Mouse (Mus musculus) lung, embryonic 16.5 days (tissue): ENCODE data around the gene D2hgdh. TPM values are rescaled to one million over a fixed set of nuclear protein-coding genes. Genes with fewer than 3 reads are reported as not detected.
"Not testable (repeated sequence)": the region's sequence is repeated elsewhere in the genome, so short reads cannot be mapped to it uniquely, and the experiment has no call there.

ENCODE experiments used
- ATAC-seq: fragments of 200-750 bp; cut with Nextera tagmentation; 2 replicates; pipeline ENCODE4 v1.8.0; 2017; ENCODE audit warnings: low read depth, mild to moderate bottlenecking, moderate library complexity
- H3K27ac ChIP-seq: fragments of 300-500 bp; sonication (generic); 2 replicates; pipeline ENCODE4 v1.5.1; 2014; ENCODE audit warnings: mild to moderate bottlenecking, control low read depth, low read length
- H3K27me3 ChIP-seq: fragments of 300-500 bp; sonication (generic); 2 replicates; pipeline ENCODE4 v1.6.1; 2014; ENCODE audit warnings: low read depth, low read length, mixed read lengths; ENCODE audit not compliant: control insufficient read depth, insufficient read depth
- H3K36me3 ChIP-seq: fragments of 300-500 bp; sonication (generic); 2 replicates; pipeline ENCODE4 v1.6.1; 2014; ENCODE audit warnings: low read length; ENCODE audit not compliant: control insufficient read depth, insufficient read depth
- H3K4me1 ChIP-seq: fragments of 300-500 bp; sonication (generic); replicated peaks from 2 replicates; pipeline ENCODE4 v1.6.1; 2014; ENCODE audit warnings: low read length, mixed read lengths; ENCODE audit not compliant: control insufficient read depth, insufficient read depth
- H3K4me2 ChIP-seq: fragments of 300-500 bp; sonication (generic); 2 replicates; pipeline ENCODE4 v1.6.1; 2014; ENCODE audit warnings: low read depth, low read length, control low read depth
- H3K4me3 ChIP-seq: fragments of 300-500 bp; sonication (generic); 2 replicates; pipeline ENCODE4 v1.5.1; 2014; ENCODE audit warnings: mild to moderate bottlenecking, low read length, control low read depth
- H3K9ac ChIP-seq: fragments of 300-500 bp; sonication (generic); 2 replicates; pipeline ENCODE4 v1.6.1; 2014; ENCODE audit warnings: low read length, control low read depth
- H3K9me3 ChIP-seq: fragments of 300-500 bp; sonication (generic); 2 replicates; pipeline ENCODE4 v1.6.1; 2016; ENCODE audit warnings: low read length; ENCODE audit not compliant: control insufficient read depth
- WGBS: fragments of 180-500 bp; shearing (Covaris S2); extraction: QIAGEN DNeasy Blood & Tissue Kit; methylation state at CpG from one replicate; pipeline ENCODE4 v1.1.7; 2014; 5-methylcytosine and 5-hydroxymethylcytosine counted together
- polyA plus RNA-seq: library from polyadenylated mRNA; unstranded; fragments of >200 nt; fragmentation: Nextera tagmentation; extraction: Ambion mirVana; gene quantifications from 2 replicates; pipeline ENCODE4 v1.2.1, GENCODE M21; 2015

D2hgdh gene
- polyA plus RNA-seq, 1 experiment from 2014 or later: 15.4 TPM

- H3K4me3 ChIP-seq, H3K36me3 ChIP-seq, H3K9me3 ChIP-seq, H3K4me1 ChIP-seq, H3K9ac ChIP-seq, H3K27ac ChIP-seq, ATAC-seq, H3K27me3 ChIP-seq, H3K4me2 ChIP-seq: not testable (repeated sequence)
- 20% methylated on average over 1 of the region's 1 CpGs for WGBS
These were observed 46.9 kb downstream of the D2hgdh start for GRCm38 (mm10) chr1:93871594-93872105.

GRCm38 (mm10) chr1:93874405-93874804 is 49.7 kb downstream of the D2hgdh start:
- not testable (repeated sequence) for ATAC-seq

GRCm38 (mm10) chr1:93881778-93882177 is 57.1 kb downstream of the D2hgdh start:
- peak; percentile 41; the same call in 1 of the 2 replicates for ATAC-seq
- H3K4me3 ChIP-seq: not testable (repeated sequence)
- no CpG with 5 or more reads among the region's 11 CpGs for WGBS

More at GRCm38 (mm10) chr1:93874405-93874804, 49.7 kb downstream of the D2hgdh start:
- not testable (repeated sequence) for H3K4me1 ChIP-seq, H3K27me3 ChIP-seq, H3K27ac ChIP-seq, H3K9me3 ChIP-seq, H3K4me2 ChIP-seq, H3K36me3 ChIP-seq, H3K9ac ChIP-seq, H3K4me3 ChIP-seq
- WGBS: 83% methylated on average over 10 of the region's 22 CpGs

GRCm38 (mm10) chr1:93890936-93891335 is 66.2 kb downstream of the D2hgdh start:
- not testable (repeated sequence) for H3K36me3 ChIP-seq

More at GRCm38 (mm10) chr1:93881778-93882177, 57.1 kb downstream of the D2hgdh start:
- H3K9me3 ChIP-seq, H3K27me3 ChIP-seq, H3K9ac ChIP-seq, H3K4me1 ChIP-seq, H3K4me2 ChIP-seq, H3K36me3 ChIP-seq, H3K27ac ChIP-seq: not testable (repeated sequence)

GRCm38 (mm10) chr1:93897395-93897794 is 72.7 kb downstream of the D2hgdh start:
- not testable (repeated sequence) for H3K27me3 ChIP-seq, H3K4me2 ChIP-seq, H3K4me1 ChIP-seq, H3K27ac ChIP-seq, H3K4me3 ChIP-seq, H3K9me3 ChIP-seq, ATAC-seq, H3K9ac ChIP-seq, H3K36me3 ChIP-seq
- no CpG with 5 or more reads among the region's 1 CpGs for WGBS

More at GRCm38 (mm10) chr1:93890936-93891335, 66.2 kb downstream of the D2hgdh start:
- H3K4me1 ChIP-seq, ATAC-seq, H3K27ac ChIP-seq, H3K9me3 ChIP-seq, H3K4me2 ChIP-seq, H3K27me3 ChIP-seq, H3K4me3 ChIP-seq, H3K9ac ChIP-seq: not testable (repeated sequence)
- WGBS: 40% methylated on average over 1 of the region's 1 CpGs

- H3K4me3 ChIP-seq, H3K9ac ChIP-seq, H3K4me1 ChIP-seq, H3K27ac ChIP-seq, H3K27me3 ChIP-seq, H3K9me3 ChIP-seq, H3K4me2 ChIP-seq, ATAC-seq, H3K36me3 ChIP-seq: not testable (repeated sequence)
- 26% methylated on average over 2 of the region's 5 CpGs for WGBS
These were observed 76.6 kb downstream of the D2hgdh start for GRCm38 (mm10) chr1:93901291-93901690.

Other genes with a start within 250 kb of the D2hgdh start
- 176 and 183 TPM in 2 replicates for gene Stk25, start 166.2 kb upstream of the D2hgdh start, polyA plus RNA-seq
- gene Bok, start 139.2 kb upstream of the D2hgdh start, polyA plus RNA-seq: 65.9 and 68.1 TPM in 2 replicates
- gene Atg4b, start 73.4 kb upstream of the D2hgdh start, polyA plus RNA-seq: 72.1 and 80.3 TPM in 2 replicates
- 47.2 and 49.7 TPM in 2 replicates for gene Thap4, start 70.0 kb upstream of the D2hgdh start, polyA plus RNA-seq
- gene Dtymk, start 23.0 kb upstream of the D2hgdh start, polyA plus RNA-seq: 231 and 238 TPM in 2 replicates
- 20.1 and 21.1 TPM in 2 replicates for gene Ing5, start 20.9 kb upstream of the D2hgdh start, polyA plus RNA-seq
- 0.11 and 0.16 TPM in 2 replicates for gene Gal3st2, start 36.4 kb downstream of the D2hgdh start, polyA plus RNA-seq
- not detected in 2 replicates for gene Gal3st2b, start 93.4 kb downstream of the D2hgdh start, polyA plus RNA-seq
- not detected in 2 replicates for gene Gal3st2c, start 165.6 kb downstream of the D2hgdh start, polyA plus RNA-seq
- gene Neu4, start 195.5 kb downstream of the D2hgdh start, polyA plus RNA-seq: not detected in 2 replicates
- 0.30 and 0.43 TPM in 2 replicates for gene Pdcd1, start 227.6 kb downstream of the D2hgdh start, polyA plus RNA-seq